Mouse (Mus musculus): ENCODE results near the gene Rps6ka2.
"Not testable (repeated sequence)": the region's sequence is repeated elsewhere in the genome, so short reads cannot be mapped to it uniquely, and the experiment has no call there.

The Rps6ka2 gene

DNA sequence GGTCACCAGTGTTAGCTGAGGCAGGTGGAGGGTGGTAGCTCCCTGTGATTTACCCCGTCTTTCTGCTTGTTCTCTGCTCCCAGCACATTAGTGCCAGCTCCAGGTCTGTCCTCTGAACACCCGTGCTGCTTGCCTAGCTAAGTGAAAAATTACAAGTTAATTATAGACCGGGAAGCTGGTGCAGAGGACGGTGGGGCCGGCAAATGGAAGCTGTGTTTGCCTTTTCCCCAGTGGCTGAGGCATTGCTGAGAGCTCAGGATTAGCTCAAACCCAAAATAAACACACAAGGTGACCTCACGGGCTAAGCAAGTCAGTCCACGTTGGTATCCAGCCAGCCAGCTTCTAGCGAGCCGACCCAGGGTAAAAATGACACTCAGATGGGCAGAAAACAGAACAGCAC is 103.1 kb downstream of the Rps6ka2 start:
- DNase-seq, result peak; percentile 75 to 87

- DNase-seq, result no peak
Measured at GRCm38 (mm10) chr17:7273785-7274184, 103.9 kb downstream of the Rps6ka2 start.

GRCm38 (mm10) chr17:7278702-7279242 is 108.9 kb downstream of the Rps6ka2 start:
- DNase-seq, result no peak

GRCm38 (mm10) chr17:7279251-7279650 is 109.3 kb downstream of the Rps6ka2 start:
- DNase-seq, result no peak

- DNase-seq, result peak; percentile 45 to 49
Measured at GRCm38 (mm10) chr17:7284297-7284910, 114.5 kb downstream of the Rps6ka2 start.

GRCm38 (mm10) chr17:7285292-7285691 is 115.4 kb downstream of the Rps6ka2 start:
- DNase-seq, result no peak

DNA sequence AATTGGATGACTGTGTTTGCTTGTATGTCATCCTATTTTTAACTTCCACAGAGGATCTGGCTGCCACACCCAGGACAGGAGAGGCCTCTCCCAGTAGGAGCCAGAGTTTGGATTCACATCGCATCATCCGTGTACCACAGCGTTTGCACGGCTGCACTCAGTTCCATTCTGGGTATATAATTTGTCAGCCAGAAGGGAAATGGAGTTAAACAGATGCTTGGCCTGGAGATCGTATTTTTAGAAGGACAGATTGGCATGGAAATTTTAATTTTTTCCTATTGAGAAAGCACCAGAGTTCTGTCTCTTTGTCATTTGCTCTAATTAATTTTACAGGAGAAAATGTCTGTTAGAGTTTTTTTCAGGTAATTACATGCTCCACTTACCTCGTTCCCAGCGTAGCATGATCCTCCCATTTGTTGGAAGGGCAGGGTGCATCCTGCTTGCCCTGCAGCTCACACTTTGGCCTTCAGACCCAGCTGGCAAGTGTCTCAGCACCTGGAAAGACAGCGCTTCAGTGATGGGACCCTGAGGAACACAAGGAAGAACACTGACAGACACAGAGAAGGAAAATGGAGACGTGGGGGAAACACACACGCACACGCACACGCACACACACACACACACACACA is 116.6 kb downstream of the Rps6ka2 start:
- DNase-seq, result peak in 1 of 2 experiments; percentile 19

DNA sequence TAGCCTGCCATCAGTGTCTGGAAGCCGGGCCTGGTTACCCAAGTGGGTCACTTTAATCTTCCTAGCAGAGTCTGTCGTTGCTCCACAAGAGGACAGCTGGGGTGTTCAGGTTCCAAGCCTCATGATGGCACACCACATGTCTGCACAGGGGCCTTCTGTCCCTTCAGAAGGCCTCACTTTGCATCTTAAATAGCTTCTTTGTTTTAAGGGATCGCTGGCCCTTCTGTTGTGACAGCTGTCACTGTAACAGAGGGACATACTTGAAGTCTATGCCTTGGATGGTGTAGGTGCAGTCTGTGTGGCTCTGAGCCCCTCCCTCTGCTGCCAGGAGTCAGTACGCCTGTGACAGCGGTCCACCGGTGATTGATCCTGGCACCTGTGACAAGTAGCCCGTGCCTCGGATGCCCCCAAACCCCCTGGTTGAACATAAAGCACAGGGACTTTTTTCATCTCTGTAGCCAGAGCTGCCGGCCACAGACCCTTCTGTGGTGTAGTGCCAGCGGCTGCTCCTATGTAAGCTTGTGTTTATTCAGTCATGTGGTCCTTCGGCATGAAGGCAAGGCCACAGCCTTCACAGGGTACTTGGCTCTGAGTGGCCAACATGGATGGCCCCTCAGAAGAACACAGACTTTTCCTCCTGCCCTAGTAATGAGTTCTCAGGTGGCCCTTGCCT is 122.2 kb downstream of the Rps6ka2 start:
- no peak for DNase-seq

DNA sequence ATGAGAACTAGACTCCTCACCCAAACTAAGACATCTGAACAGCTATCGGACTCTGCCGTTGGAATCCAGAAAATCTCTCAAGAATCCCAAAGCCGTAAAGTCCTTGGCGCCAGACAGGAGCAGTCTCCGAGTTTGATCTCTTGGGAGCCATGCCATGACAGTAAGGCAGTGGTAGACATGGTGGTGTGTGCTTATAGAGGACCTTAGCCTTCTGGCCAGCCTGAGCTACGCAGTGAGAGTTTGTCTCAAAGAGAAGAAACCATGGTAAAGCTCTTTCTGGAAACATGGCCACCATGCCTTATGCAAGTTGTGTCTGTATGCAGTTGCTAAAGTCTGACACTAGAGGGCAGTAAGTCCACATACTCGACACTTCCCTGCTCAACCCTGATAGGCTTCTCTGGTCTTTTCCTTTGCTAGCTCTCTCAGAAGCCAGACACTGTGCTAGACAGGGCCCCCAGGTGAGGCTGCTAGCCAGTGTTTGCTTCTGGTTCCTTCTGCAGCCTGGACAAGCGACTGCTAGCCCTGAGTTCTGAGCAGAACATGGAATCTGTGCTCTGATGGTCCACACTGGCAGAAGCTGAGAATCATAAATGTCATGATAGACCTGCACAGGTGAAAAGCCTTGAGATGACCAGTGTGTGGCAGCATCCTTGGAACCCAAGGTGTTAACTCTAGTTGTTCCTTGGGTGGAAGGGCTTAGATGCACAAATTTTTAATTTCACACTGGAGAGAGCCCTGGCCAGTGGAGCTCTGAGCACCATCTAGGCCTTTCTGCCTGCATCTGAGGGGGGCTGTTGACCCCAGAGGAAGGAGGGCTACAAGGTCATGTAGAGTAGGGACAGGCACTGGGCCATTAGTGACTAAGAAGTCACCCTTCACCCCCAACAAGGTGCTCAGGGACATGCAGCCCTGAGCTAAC is 136.6 kb downstream of the Rps6ka2 start:
- DNase-seq, result peak; percentile 26 to 43

GRCm38 (mm10) chr17:7315693-7316382 is 145.9 kb downstream of the Rps6ka2 start:
- DNase-seq, result not testable (repeated sequence)

DNA sequence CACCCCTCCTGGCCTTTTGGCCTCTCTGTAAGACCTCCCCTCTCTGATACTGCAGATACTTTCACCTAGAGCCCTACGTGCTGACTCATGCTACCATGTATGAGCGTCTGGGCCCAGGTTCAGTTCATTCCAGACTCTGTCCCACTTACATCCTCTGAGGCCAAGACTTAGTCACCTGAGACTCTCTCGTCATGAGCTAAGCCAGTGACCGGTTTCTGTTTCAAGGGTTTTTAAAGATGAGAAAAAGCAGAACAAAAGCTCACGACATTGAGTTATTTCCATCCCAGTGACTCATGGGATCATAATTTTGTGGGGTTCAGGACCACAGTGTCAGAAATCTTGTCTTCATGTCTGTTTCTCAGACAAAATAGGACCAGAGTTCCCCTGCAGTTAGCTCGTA is 149.9 kb downstream of the Rps6ka2 start:
- not testable (repeated sequence) for DNase-seq

DNA sequence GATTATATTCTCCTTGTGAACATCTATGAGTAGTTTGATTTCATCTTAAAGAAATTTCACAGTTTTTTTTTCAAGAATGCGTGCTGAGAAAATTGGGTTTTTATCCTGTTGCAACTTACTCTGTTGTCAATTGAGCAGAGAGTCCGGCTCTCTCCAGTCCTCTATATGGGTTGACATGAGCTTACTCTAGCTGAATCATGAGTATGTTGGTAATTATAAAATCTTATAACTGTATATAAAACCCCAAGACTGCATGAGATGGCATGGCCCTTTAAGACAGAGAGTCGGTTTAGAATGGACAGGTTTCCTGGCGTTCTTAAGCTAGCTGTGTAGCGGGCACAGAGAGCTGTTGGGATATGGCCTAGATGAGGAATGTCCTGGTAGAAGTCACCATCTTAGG is 154.4 kb downstream of the Rps6ka2 start, which contains the start of gene Tcp10a:
Tcp10a (plus strand) TSS at position 301 of the 400 bp plus-strand sequence.
- not testable (repeated sequence) for DNase-seq

GRCm38 (mm10) chr17:7326415-7326814 is 156.5 kb downstream of the Rps6ka2 start:
- not testable (repeated sequence) for DNase-seq

DNA sequence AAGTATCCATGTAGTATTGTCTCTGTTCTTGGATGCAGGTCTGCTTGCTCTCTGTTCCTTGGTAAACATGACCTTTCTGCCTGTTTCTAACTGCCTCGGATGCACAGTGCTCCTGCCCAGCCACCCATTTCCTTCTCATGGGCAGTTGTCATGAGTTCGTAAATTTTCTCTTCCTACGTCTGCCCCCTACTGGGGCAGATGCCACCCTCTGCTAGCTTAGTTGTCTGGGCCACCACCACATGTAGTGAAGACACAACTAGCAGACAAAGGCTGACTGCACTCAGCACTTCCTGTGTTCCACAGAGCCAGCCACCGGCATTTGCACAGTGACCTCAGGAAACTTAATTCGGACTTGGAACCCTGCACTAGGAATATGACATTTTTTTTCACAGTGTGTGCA is 162.8 kb downstream of the Rps6ka2 start:
- DNase-seq, result not testable (repeated sequence)

DNA sequence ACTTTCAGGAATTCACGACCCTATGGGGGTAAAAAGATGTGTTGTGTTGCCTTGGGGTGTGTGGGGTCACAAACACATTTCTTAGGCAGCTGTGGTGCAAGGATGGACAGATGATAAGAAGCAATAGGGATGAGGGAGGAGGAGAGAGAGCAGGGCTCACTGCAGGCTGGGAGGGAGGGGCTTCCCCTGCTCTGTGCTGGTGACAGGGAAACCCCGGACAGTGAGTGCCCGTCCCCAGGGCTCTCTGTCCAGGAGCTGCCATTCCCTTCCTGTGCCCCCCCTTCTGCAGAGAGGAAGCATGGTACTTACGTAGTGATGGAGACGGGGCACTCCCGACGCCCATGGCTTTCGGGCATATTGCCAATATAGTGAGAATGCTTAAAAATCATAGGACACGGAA is 167.5 kb downstream of the Rps6ka2 start:
- DNase-seq, result not testable (repeated sequence)

DNA sequence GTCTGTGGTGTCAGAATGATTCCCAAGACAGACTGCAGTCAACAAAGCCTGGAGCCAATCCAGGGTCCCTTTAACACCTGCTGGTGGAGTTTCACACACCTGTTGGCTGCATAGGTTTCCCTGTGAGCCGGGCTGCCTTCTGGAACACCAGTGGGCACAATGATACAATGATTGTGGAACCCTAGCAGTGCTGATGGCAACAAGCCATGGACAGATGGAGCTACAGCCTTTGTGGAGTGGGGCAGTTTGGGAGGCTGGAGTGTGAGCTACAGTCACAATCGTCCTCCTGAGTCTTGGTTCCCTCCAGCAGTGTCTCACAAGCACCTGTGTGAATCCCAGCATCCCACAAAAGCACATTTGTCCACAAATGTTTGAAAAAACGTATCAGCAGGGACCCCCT is 178.8 kb downstream of the Rps6ka2 start:
- DNase-seq, result not testable (repeated sequence)

- not testable (repeated sequence) for DNase-seq
Measured at GRCm38 (mm10) chr17:7352596-7352995, 182.7 kb downstream of the Rps6ka2 start, which contains the start of gene Ttll2. TSS of gene Ttll2 (minus strand) at chr17:7352696.

Data from kidney, adult 8-10 months (tissue).